In genomic region chr1:51747494-51747893, GRCm38 (mm10) we compare ENCODE assay signal across 8 mouse cellular contexts.
DNase-seq lines count a peak whose midpoint lies in the region; ATAC-seq and TF ChIP-seq lines count a peak whose summit lies in the region.

No protein-coding gene starts in this region.

- H3K4me1 ChIP-seq in embryonic facial prominence, embryonic 10.5 days: peaks cover 15% of the 10 kb centered on the region
- H3K4me1 ChIP-seq in heart, postnatal 0 days (ENCODE audit: control insufficient read depth, insufficient read depth): peaks cover 12% of the 10 kb centered on the region; the same call in 1 of the 2 replicates

- H3K9me3 ChIP-seq in embryonic facial prominence, embryonic 10.5 days: no peaks in the 10 kb centered on the region
- H3K9me3 ChIP-seq in heart, postnatal 0 days (replicated peaks; ENCODE audit: control insufficient read depth, low read length): no peaks in the 10 kb centered on the region

- no peak overlapping the region for H3K9ac ChIP-seq in heart, postnatal 0 days (replicated peaks; ENCODE audit: low read depth, low read length)

- peak; percentile 29 to 48 for DNase-seq in frontal cortex, postnatal 36 days (ENCODE audit: low spot score in 2 of 2)
- DNase-seq in frontal cortex, postnatal 14 days (ENCODE audit: low spot score in 2 of 2): no peak
- DNase-seq in ES-CJ7 (ENCODE audit: low read depth, low spot score): peak; percentile 87
- DNase-seq in embryonic facial prominence, embryonic 10.5 days (ENCODE audit: low spot score): peak; percentile 27
- peak; percentile 52 for DNase-seq in heart, postnatal 0 days (ENCODE audit: low spot score)
- peak; percentile 54 for DNase-seq in lung, postnatal 25 days (ENCODE audit: low spot score)
- no peak for DNase-seq in natural killer cell, adult 2 months (ENCODE audit: low spot score in 2 of 2)

- no peak for TF ChIP-seq EP300 in heart, postnatal 0 days (IDR thresholded peaks at IDR 0.05; ENCODE audit: low read depth)

- H3K4me2 ChIP-seq in heart, postnatal 0 days (ENCODE audit: low read depth, low read length): peak overlapping the region; percentile 12; the same call in 1 of the 2 replicates

- WGBS in embryonic facial prominence, embryonic 10.5 days: 36% methylated on average over 12 of the region's 12 CpGs
- WGBS in heart, postnatal 0 days: 16% methylated on average over 12 of the region's 12 CpGs

- H3K27me3 ChIP-seq in embryonic facial prominence, embryonic 10.5 days (replicated peaks; ENCODE audit: low read depth, poor library complexity, severe bottlenecking): no peaks in the 10 kb centered on the region
- no peaks in the 10 kb centered on the region for H3K27me3 ChIP-seq in heart, postnatal 0 days (ENCODE audit: control insufficient read depth, insufficient read depth, low read length)

- peak; percentile 33; the same call in 1 of the 2 replicates for ATAC-seq in heart, postnatal 0 days (ENCODE audit: insufficient read depth, low read depth)
- no peak for ATAC-seq in CD4-positive, CD25-positive, alpha-beta regulatory T cell, adult 4 months

- peaks cover 75% of the 10 kb centered on the region for H3K36me3 ChIP-seq in embryonic facial prominence, embryonic 10.5 days (replicated peaks)
- peaks cover 5% of the 10 kb centered on the region; the same call in 1 of the 2 replicates for H3K36me3 ChIP-seq in heart, postnatal 0 days (replicated peaks; ENCODE audit: control insufficient read depth, insufficient read depth, low read length)

- no peak overlapping the region for H3K27ac ChIP-seq in embryonic facial prominence, embryonic 10.5 days (replicated peaks)
- peak overlapping the region; percentile 6; the same call in 1 of the 2 replicates for H3K27ac ChIP-seq in heart, postnatal 0 days (ENCODE audit: low read depth)

- TF ChIP-seq CTCF in heart, postnatal 0 days (IDR thresholded peaks at IDR 0.05; ENCODE audit: low read depth): no peak

- H3K4me3 ChIP-seq in embryonic facial prominence, embryonic 10.5 days: no peak overlapping the region
- H3K4me3 ChIP-seq in heart, postnatal 0 days (ENCODE audit: low read depth, low read length): peak overlapping the region; percentile 1; the same call in 1 of the 2 replicates

Comparison
In these comparisons a context has a peak if more than half of its experiments do, and no peak if none do; other contexts are left out.
1. DNase-seq: peak in frontal cortex, postnatal 36 days (2 of 2), ES-CJ7 (single experiment), embryonic facial prominence, embryonic 10.5 days (single experiment), heart, postnatal 0 days (single experiment) and lung, postnatal 25 days (single experiment); none in frontal cortex, postnatal 14 days (0 of 2) and natural killer cell, adult 2 months (0 of 2).